Mouse (Mus musculus) hindbrain, embryonic 11.5 days (tissue): ENCODE data around the gene Gale. TPM values are rescaled to one million over a fixed set of nuclear protein-coding genes. Genes with fewer than 3 reads are reported as not detected.
A peak's percentile ranks its signal among the peaks of the same experiment; 100 is the strongest.
"Not testable (repeated sequence)": the region's sequence is repeated elsewhere in the genome, so short reads cannot be mapped to it uniquely, and the experiment has no call there.

Experiments
- ATAC-seq: fragments of 200-750 bp; cut with Nextera tagmentation; 2 replicates; pipeline ENCODE4 v1.8.0; 2017; ENCODE audit warnings: mild to moderate bottlenecking, moderate TSS enrichment, moderate library complexity; ENCODE audit not compliant: low FRiP score
- DNase-seq: peaks from one replicate; pipeline ENCODE4 v3.0.0-alpha.2; 2015; ENCODE audit warnings: low spot score
- H3K27ac ChIP-seq: fragments of 300-500 bp; sonication (generic); 2 replicates; pipeline ENCODE4 v1.5.1; 2014; ENCODE audit warnings: mild to moderate bottlenecking, low read depth, low read length
- H3K27me3 ChIP-seq: fragments of 300-500 bp; sonication (generic); 2 replicates; pipeline ENCODE4 v1.6.1; 2014; ENCODE audit warnings: mild to moderate bottlenecking, low read length, moderate library complexity, mixed read lengths; ENCODE audit not compliant: control insufficient read depth, insufficient read depth
- H3K36me3 ChIP-seq: fragments of 300-500 bp; sonication (generic); 2 replicates; pipeline ENCODE4 v1.6.1; 2014; ENCODE audit warnings: mild to moderate bottlenecking, low read length, moderate library complexity, mixed read lengths; ENCODE audit not compliant: control insufficient read depth, insufficient read depth
- H3K4me1 ChIP-seq: fragments of 300-500 bp; sonication (generic); replicated peaks from 2 replicates; pipeline ENCODE4 v1.6.1; 2014; ENCODE audit warnings: low read length, mixed read lengths; ENCODE audit not compliant: control insufficient read depth, insufficient read depth
- H3K4me2 ChIP-seq: fragments of 300-500 bp; sonication (generic); replicated peaks from 2 replicates; pipeline ENCODE4 v1.6.1; 2014; ENCODE audit warnings: mild to moderate bottlenecking, low read depth, low read length
- H3K4me3 ChIP-seq: fragments of 300-500 bp; sonication (generic); 2 replicates; pipeline ENCODE4 v1.5.1; 2014; ENCODE audit warnings: low read depth, low read length
- H3K9ac ChIP-seq: fragments of 300-500 bp; sonication (generic); 2 replicates; pipeline ENCODE4 v1.6.1; 2014; ENCODE audit warnings: low read depth, low read length
- H3K9me3 ChIP-seq: fragments of 300-500 bp; sonication (generic); 2 replicates; pipeline ENCODE4 v1.6.1; 2016; ENCODE audit warnings: low read length; ENCODE audit not compliant: control insufficient read depth
- WGBS: fragments of 180-500 bp; shearing (Covaris S2); extraction: QIAGEN DNeasy Blood & Tissue Kit; methylation state at CpG from one replicate; pipeline ENCODE4 v1.1.7; 2014; 5-methylcytosine and 5-hydroxymethylcytosine counted together
- polyA plus RNA-seq: library from polyadenylated mRNA; unstranded; fragments of >200 nt; fragmentation: Nextera tagmentation; extraction: Ambion mirVana; gene quantifications from 2 replicates; pipeline ENCODE4 v1.2.1, GENCODE M21; 2014

The Gale gene
- polyA plus RNA-seq, 1 experiment from 2014 or later, result 27.9 TPM

DNA sequence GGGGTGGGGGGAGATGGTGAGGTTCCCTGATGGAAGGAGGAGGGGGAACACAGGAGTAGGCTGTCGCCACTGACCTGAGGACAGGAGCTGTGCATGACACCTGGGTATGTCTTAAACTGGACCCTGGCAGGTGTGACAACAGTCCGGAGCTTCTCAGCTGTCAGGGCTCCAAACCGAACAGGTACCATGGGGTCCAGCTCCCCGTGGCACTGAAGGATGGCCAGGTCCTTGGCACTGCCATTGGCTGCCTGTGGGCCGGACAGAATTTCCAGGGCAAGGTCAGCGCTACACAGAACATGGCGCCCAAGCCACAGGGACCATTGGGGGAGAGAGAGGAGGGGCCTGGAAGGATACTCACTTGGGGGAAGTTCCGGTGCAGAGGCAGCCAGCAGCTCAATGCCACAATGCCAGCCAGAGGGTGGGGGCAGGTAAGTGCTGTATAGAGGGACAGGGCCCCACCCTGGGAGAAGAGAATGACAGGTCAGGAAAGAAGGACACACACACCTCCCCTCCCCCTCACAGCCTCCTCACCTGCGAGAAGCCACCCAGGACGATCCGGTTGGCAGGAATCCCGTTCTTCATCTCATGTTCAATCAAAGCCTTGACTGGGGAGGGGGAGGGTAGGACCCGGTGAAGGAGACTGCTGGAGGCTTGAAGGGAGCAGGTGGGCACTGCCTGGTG is 5.7 kb downstream of the Gale start:
- Histone ChIP-seq H3K4me3 (no peak overlapping the region), H3K27ac (no peak overlapping the region), H3K9me3 (no peaks in the 10 kb centered on the region), H3K4me1 (peaks cover 7% of the 10 kb centered on the region; the same call in 1 of the 2 replicates), H3K27me3 (no peaks in the 10 kb centered on the region), H3K36me3 (peaks cover 27% of the 10 kb centered on the region), H3K9ac (no peak overlapping the region), H3K4me2 (no peak overlapping the region)
- ATAC-seq (no peak), DNase-seq (no peak)
- 84% methylated on average over 13 of the region's 13 CpGs for WGBS

DNA sequence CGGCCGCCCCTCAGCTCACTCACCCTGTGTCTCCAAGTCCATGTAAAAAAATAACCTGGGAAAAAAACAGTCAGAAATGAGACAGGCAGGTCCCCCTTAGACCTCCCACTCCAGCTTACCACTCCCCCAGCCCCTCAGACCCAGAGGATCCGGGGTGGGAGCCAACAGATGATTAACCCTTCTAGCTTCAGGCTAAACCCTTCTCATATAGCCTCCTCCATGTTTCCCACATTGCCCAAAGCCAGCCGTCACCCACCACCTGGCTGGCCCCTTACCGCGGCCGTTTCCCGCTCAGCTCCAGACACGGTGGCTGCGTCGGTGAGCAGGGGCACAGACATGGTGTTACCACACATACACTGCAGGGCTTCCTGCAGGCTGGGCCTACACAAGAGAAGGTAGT is 7.1 kb downstream of the Gale start:
- no peak for DNase-seq
- H3K36me3 ChIP-seq, result peaks cover 27% of the 10 kb centered on the region
- no peak overlapping the region for H3K4me3 ChIP-seq
- peaks cover 4% of the 10 kb centered on the region; the same call in 1 of the 2 replicates for H3K4me1 ChIP-seq
- no peak overlapping the region for H3K4me2 ChIP-seq
- H3K9me3 ChIP-seq, result no peaks in the 10 kb centered on the region
- no peaks in the 10 kb centered on the region for H3K27me3 ChIP-seq
- no peak for ATAC-seq
- H3K27ac ChIP-seq, result no peak overlapping the region
- H3K9ac ChIP-seq, result no peak overlapping the region
- WGBS, result 93% methylated on average over 11 of the region's 11 CpGs

DNA sequence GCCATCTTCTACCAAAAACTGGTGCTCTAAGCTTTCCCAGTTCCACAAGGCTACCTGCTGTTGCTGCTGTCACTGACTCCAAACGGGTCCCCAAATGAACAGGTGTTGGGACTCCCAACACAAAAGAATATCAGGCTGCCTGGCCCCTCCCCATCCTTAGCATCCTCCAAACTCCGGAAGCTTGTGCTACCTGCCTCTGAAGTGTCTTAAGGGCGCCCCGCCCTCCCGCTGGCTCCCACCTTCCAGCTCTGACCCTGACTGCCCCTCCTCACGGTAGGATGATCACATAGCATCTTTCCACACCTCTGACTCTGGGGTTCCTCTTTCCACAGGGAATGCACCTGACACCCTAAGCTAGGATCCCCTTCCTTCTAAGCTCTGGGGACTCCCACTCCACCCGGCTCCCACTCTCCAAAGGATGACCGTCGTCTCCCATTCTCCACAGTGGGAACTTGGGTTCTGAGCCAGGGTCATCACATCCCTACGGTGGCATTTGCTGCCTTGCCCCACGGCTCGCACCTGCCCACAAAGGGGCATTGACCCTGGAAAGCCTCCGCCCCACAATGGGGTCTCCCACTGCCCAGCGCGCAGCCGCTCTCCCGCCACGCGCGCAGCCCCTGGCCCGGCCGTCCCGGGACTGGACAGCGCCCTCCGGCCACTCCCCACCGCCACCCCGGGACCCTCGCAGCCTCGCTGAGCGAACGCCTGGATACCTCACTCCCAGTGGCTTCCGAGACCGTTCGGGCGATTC is 8.5 kb downstream of the Gale start:
- DNase-seq, result no peak
- WGBS, result 1% methylated on average over 34 of the region's 35 CpGs
- peak; percentile 73 for ATAC-seq

DNA sequence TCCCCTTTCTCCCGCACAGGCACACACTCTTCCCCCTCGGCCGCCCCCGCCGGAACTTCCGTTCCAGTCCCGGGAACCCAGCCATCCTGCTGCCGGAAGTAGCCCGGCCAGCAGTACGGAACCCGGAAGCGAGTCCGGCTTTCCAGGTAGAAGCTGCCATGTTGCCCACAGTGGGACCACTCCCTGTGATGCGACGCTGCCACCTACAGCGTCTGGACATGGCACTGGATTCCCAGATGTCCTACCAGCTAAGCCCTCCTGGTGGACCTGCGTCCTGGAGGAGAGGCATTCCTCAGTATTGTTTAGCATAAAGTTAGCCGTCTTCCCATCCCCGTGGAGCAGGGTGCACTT is 9.0 kb downstream of the Gale start, which contains the start of gene Lypla2:
Lypla2 (minus strand) TSS at position 71 of the 351 bp plus-strand sequence.
- peak within 1 kb of the TSS; percentile 92 for H3K9ac ChIP-seq
- peaks cover 4% of the 10 kb centered on the region; the same call in 1 of the 2 replicates for H3K4me1 ChIP-seq
- H3K9me3 ChIP-seq, result no peaks in the 10 kb centered on the region
- peak within 1 kb of the TSS; percentile 96 for H3K4me3 ChIP-seq
- peak; percentile 78 for ATAC-seq
- DNase-seq, result peak; percentile 83
- 2% methylated on average over 18 of the region's 19 CpGs for WGBS
- peaks cover 24% of the 10 kb centered on the region for H3K36me3 ChIP-seq
- H3K27ac ChIP-seq, result peak within 1 kb of the TSS; percentile 39; the same call in 1 of the 2 replicates
- H3K4me2 ChIP-seq, result peak within 1 kb of the TSS; percentile 96
- H3K27me3 ChIP-seq, result no peaks in the 10 kb centered on the region

More for the DNA sequence above, 8.5 kb downstream of the Gale start:
- peaks cover 4% of the 10 kb centered on the region; the same call in 1 of the 2 replicates for H3K4me1 ChIP-seq
- H3K4me2 ChIP-seq, result peak overlapping the region; percentile 96
- H3K27me3 ChIP-seq, result no peaks in the 10 kb centered on the region
- peak overlapping the region; percentile 92 for H3K9ac ChIP-seq
- H3K36me3 ChIP-seq, result peaks cover 29% of the 10 kb centered on the region
- no peaks in the 10 kb centered on the region for H3K9me3 ChIP-seq
- H3K27ac ChIP-seq, result peak overlapping the region; percentile 39; the same call in 1 of the 2 replicates
- H3K4me3 ChIP-seq, result peak overlapping the region; percentile 96

DNA sequence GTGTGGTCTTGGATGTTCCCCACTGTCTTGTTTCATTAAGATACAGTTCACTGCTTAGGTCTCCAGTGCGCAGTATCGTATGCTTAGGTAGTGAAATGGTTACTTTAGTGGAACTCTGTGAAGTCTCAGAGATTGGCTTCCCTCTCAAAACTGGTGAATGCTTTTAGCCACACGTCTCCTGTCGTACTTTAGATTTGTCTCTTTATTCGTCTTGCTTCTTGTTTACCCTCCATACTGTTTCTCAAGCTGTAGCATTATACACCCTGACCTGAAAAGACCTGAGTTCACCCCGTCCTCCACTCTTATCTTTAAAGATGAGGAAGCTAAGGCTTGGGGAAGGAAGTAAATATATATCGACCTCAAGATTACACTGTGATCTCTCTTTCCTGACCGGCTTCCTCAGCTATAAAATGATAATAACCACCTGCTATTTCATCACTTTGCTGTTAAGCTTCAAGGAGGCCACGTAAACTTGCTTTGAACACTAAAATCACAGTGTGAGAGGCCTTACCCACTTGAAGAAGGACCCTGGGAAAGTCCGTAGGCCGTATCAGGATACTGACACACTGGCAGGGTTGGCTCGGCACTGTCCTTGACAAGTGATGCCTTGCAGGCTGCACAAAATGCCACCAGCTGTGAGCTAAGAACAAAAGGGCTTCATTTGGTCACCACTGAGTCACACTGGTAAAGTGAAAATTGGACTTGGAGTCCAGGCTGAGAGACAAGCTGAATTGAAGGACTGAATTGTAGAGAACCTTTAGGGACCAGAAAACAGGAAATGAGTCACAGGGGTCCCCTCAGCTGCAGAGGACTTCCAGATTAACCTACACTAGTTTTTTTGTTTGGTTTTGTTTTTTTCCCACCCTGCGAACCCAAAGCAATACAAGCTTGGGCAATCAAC is 9.6 kb downstream of the Gale start:
- Histone ChIP-seq H3K27ac (no peak overlapping the region), H3K9me3 (no peaks in the 10 kb centered on the region), H3K4me1 (peaks cover 4% of the 10 kb centered on the region; the same call in 1 of the 2 replicates), H3K4me2 (peak overlapping the region; percentile 96), H3K9ac (peak overlapping the region; percentile 92; the same call in 1 of the 2 replicates), H3K4me3 (peak overlapping the region; percentile 96), H3K36me3 (peaks cover 21% of the 10 kb centered on the region), H3K27me3 (no peaks in the 10 kb centered on the region)
- 79% methylated on average over 13 of the region's 13 CpGs for WGBS
- no peak for ATAC-seq
- DNase-seq, result no peak

DNA sequence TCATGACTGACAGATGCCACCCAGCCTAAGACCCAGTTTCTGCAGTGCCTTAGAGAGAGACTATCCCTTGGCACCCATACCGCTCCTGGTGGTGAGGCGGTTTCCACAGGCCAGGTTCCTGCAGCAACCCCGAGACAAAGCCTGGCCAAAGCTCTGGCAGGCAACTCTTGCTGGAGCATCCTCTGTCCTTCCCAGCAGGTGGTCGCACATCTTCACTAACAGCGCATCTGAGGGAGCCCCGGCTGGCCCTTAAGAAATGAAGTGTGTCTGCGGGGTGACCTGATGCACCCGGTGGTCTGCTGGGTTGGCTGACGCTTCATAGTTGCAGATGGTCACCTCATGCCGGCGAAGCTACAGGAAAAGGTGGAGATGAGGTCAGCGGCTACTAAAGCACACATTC is 12.6 kb downstream of the Gale start:
- Histone ChIP-seq H3K9ac (no peak overlapping the region), H3K27me3 (no peaks in the 10 kb centered on the region), H3K27ac (no peak overlapping the region), H3K4me3 (no peak overlapping the region), H3K36me3 (0 out of 2 replicates have a peak, but pooled peaks cover 5% of the 10 kb centered on the region), H3K4me1 (peaks cover 4% of the 10 kb centered on the region; the same call in 1 of the 2 replicates), H3K4me2 (no peak overlapping the region), H3K9me3 (no peaks in the 10 kb centered on the region)
- 88% methylated on average over 12 of the region's 12 CpGs for WGBS
- ATAC-seq (no peak), DNase-seq (no peak)

DNA sequence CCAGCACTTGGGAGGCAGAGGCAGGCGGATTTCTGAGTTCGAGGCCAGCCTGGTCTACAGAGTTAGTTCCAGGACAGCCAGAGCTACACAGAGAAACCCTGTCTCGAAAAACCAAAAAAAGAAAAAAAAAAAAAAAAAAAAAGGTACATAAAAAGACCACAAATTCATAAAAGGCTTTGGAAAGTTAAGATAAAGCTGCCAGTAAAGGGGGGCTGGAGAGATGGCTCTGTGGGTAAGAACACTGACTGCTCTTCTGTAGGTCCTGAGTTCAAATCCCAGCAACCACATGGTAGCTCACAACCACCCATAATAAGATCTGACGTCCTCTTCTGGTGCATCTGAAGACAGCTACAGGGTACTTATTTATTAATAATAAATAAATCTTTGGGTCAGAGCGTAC is 16.7 kb downstream of the Gale start:
- H3K4me2 ChIP-seq, H3K4me3 ChIP-seq, H3K9ac ChIP-seq, H3K27ac ChIP-seq, ATAC-seq, H3K27me3 ChIP-seq, DNase-seq, H3K9me3 ChIP-seq, H3K4me1 ChIP-seq, H3K36me3 ChIP-seq: not testable (repeated sequence)
- 93% methylated on average over 5 of the region's 5 CpGs for WGBS

DNA sequence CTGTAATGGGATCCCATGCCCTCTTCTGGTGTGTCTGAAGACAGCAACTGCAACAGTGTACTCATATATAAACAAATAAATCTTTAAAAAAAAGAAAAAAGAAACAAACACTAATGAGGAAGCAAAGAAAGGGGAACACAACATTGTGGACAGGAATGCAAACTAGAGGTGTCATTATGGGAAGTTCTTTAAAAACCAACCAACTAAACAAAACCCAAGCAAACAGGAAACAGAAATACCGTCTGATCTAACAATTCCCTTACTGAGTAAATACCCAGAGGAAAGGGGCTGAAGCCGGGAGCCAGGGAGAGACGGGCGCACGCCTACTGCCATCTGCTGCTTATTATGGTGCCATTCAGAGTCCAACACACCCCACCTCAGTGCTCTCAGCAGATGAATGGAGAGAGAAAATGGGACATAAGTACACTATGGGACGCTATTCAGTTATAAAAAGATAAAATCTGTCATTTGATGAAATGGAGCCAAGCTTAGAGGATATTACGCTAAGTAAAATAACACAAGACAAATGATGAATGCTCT is 18.1 kb downstream of the Gale start:
- DNase-seq (no peak), ATAC-seq (no peak)
- Histone ChIP-seq H3K9me3 (no peaks in the 10 kb centered on the region), H3K4me1 (peaks cover 5% of the 10 kb centered on the region), H3K4me3 (no peak overlapping the region), H3K4me2 (no peak overlapping the region), H3K27ac (no peak overlapping the region), H3K27me3 (no peaks in the 10 kb centered on the region), H3K36me3 (0 out of 2 replicates have a peak, but pooled peaks cover 3% of the 10 kb centered on the region), H3K9ac (no peak overlapping the region)
- 87% methylated on average over 7 of the region's 7 CpGs for WGBS
